Mouse (Mus musculus): ENCODE measurements around the gene Fam196b. TPM values are rescaled to one million over a fixed set of nuclear protein-coding genes. Genes with fewer than 3 reads are reported as not detected.

The Fam196b gene
- polyA plus RNA-seq, 1 experiment from 2014 or later, result 0.20 TPM

- Histone ChIP-seq H3K9ac (ENCODE audit: low read length) (no peak overlapping the region), H3K36me3 (ENCODE audit: control insufficient read depth, insufficient read depth) (no peaks in the 10 kb centered on the region), H3K27ac (ENCODE audit: low read length) (no peak overlapping the region), H3K9me3 (replicated peaks; ENCODE audit: control insufficient read depth, low read length) (no peaks in the 10 kb centered on the region), H3K4me3 (ENCODE audit: low read length) (no peak overlapping the region), H3K4me1 (ENCODE audit: control insufficient read depth, insufficient read depth, low read length) (peaks cover 8% of the 10 kb centered on the region; the same call in 1 of the 2 replicates), H3K4me2 (ENCODE audit: low read depth, low read length) (no peak overlapping the region), H3K27me3 (ENCODE audit: control insufficient read depth, insufficient read depth, low read length) (no peaks in the 10 kb centered on the region)
- WGBS, result 30% methylated on average over 4 of the region's 4 CpGs
- peak; percentile 87 for ATAC-seq (replicated peaks; ENCODE audit: extremely low read depth, insufficient read depth, low FRiP score)
These were observed 33.8 kb downstream of the Fam196b start for GRCm38 (mm10) chr11:34348287-34348918.

GRCm38 (mm10) chr11:34349453-34350056 lies 34.9 kb downstream of the Fam196b start:
- Histone ChIP-seq H3K4me1 (ENCODE audit: control insufficient read depth, insufficient read depth, low read length) (peaks cover 2% of the 10 kb centered on the region; the same call in 1 of the 2 replicates), H3K27ac (ENCODE audit: low read length) (no peak overlapping the region), H3K9me3 (replicated peaks; ENCODE audit: control insufficient read depth, low read length) (no peaks in the 10 kb centered on the region), H3K36me3 (ENCODE audit: control insufficient read depth, insufficient read depth) (no peaks in the 10 kb centered on the region), H3K27me3 (ENCODE audit: control insufficient read depth, insufficient read depth, low read length) (no peaks in the 10 kb centered on the region), H3K9ac (ENCODE audit: low read length) (no peak overlapping the region), H3K4me3 (ENCODE audit: low read length) (no peak overlapping the region), H3K4me2 (ENCODE audit: low read depth, low read length) (no peak overlapping the region)
- ATAC-seq (replicated peaks; ENCODE audit: extremely low read depth, insufficient read depth, low FRiP score), result no peak
- 82% methylated on average over 10 of the region's 10 CpGs for WGBS

GRCm38 (mm10) chr11:34355406-34355805 lies 40.8 kb downstream of the Fam196b start:
- no peak overlapping the region for H3K4me2 ChIP-seq (ENCODE audit: low read depth, low read length)

GRCm38 (mm10) chr11:34356109-34356508 lies 41.5 kb downstream of the Fam196b start:
- no peaks in the 10 kb centered on the region for H3K27me3 ChIP-seq (ENCODE audit: control insufficient read depth, insufficient read depth, low read length)
- H3K4me1 ChIP-seq (ENCODE audit: control insufficient read depth, insufficient read depth, low read length), result no peaks in the 10 kb centered on the region
- no peak overlapping the region for H3K4me2 ChIP-seq (ENCODE audit: low read depth, low read length)
- H3K27ac ChIP-seq (ENCODE audit: low read length), result no peak overlapping the region
- ATAC-seq (replicated peaks; ENCODE audit: extremely low read depth, insufficient read depth, low FRiP score), result no peak
- H3K4me3 ChIP-seq (ENCODE audit: low read length), result no peak overlapping the region
- H3K36me3 ChIP-seq (ENCODE audit: control insufficient read depth, insufficient read depth), result no peaks in the 10 kb centered on the region
- WGBS, result 50% methylated on average over 2 of the region's 2 CpGs
- no peaks in the 10 kb centered on the region for H3K9me3 ChIP-seq (replicated peaks; ENCODE audit: control insufficient read depth, low read length)
- H3K9ac ChIP-seq (ENCODE audit: low read length), result no peak overlapping the region

More at GRCm38 (mm10) chr11:34355406-34355805, 40.8 kb downstream of the Fam196b start:
- Histone ChIP-seq H3K27ac (ENCODE audit: low read length) (no peak overlapping the region), H3K9ac (ENCODE audit: low read length) (no peak overlapping the region), H3K4me3 (ENCODE audit: low read length) (no peak overlapping the region), H3K36me3 (ENCODE audit: control insufficient read depth, insufficient read depth) (no peaks in the 10 kb centered on the region), H3K4me1 (ENCODE audit: control insufficient read depth, insufficient read depth, low read length) (no peaks in the 10 kb centered on the region), H3K27me3 (ENCODE audit: control insufficient read depth, insufficient read depth, low read length) (no peaks in the 10 kb centered on the region), H3K9me3 (replicated peaks; ENCODE audit: control insufficient read depth, low read length) (no peaks in the 10 kb centered on the region)
- 63% methylated on average over 12 of the region's 12 CpGs for WGBS
- no peak for ATAC-seq (replicated peaks; ENCODE audit: extremely low read depth, insufficient read depth, low FRiP score)

- ATAC-seq (replicated peaks; ENCODE audit: extremely low read depth, insufficient read depth, low FRiP score), result no peak
- no peaks in the 10 kb centered on the region for H3K9me3 ChIP-seq (replicated peaks; ENCODE audit: control insufficient read depth, low read length)
- no peaks in the 10 kb centered on the region for H3K36me3 ChIP-seq (ENCODE audit: control insufficient read depth, insufficient read depth)
- H3K9ac ChIP-seq (ENCODE audit: low read length), result no peak overlapping the region
- H3K4me2 ChIP-seq (ENCODE audit: low read depth, low read length), result no peak overlapping the region
- H3K27me3 ChIP-seq (ENCODE audit: control insufficient read depth, insufficient read depth, low read length), result no peaks in the 10 kb centered on the region
- 67% methylated on average over 4 of the region's 4 CpGs for WGBS
- no peaks in the 10 kb centered on the region for H3K4me1 ChIP-seq (ENCODE audit: control insufficient read depth, insufficient read depth, low read length)
- H3K4me3 ChIP-seq (ENCODE audit: low read length), result no peak overlapping the region
- no peak overlapping the region for H3K27ac ChIP-seq (ENCODE audit: low read length)
These were observed 57.6 kb downstream of the Fam196b start for GRCm38 (mm10) chr11:34372224-34372623.

GRCm38 (mm10) chr11:34375557-34375956 lies 60.9 kb downstream of the Fam196b start:
- ATAC-seq (replicated peaks; ENCODE audit: extremely low read depth, insufficient read depth, low FRiP score), result no peak
- Histone ChIP-seq H3K4me2 (ENCODE audit: low read depth, low read length) (no peak overlapping the region), H3K27ac (ENCODE audit: low read length) (no peak overlapping the region), H3K27me3 (ENCODE audit: control insufficient read depth, insufficient read depth, low read length) (no peaks in the 10 kb centered on the region), H3K9me3 (replicated peaks; ENCODE audit: control insufficient read depth, low read length) (no peaks in the 10 kb centered on the region), H3K4me1 (ENCODE audit: control insufficient read depth, insufficient read depth, low read length) (no peaks in the 10 kb centered on the region), H3K4me3 (ENCODE audit: low read length) (no peak overlapping the region), H3K9ac (ENCODE audit: low read length) (no peak overlapping the region), H3K36me3 (ENCODE audit: control insufficient read depth, insufficient read depth) (no peaks in the 10 kb centered on the region)
- 48% methylated on average over 1 of the region's 1 CpGs for WGBS

GRCm38 (mm10) chr11:34377649-34378048 lies 63.0 kb downstream of the Fam196b start:
- Histone ChIP-seq H3K4me3 (ENCODE audit: low read length) (no peak overlapping the region), H3K9ac (ENCODE audit: low read length) (no peak overlapping the region), H3K36me3 (ENCODE audit: control insufficient read depth, insufficient read depth) (no peaks in the 10 kb centered on the region), H3K27me3 (ENCODE audit: control insufficient read depth, insufficient read depth, low read length) (no peaks in the 10 kb centered on the region), H3K27ac (ENCODE audit: low read length) (no peak overlapping the region), H3K4me1 (ENCODE audit: control insufficient read depth, insufficient read depth, low read length) (no peaks in the 10 kb centered on the region), H3K4me2 (ENCODE audit: low read depth, low read length) (no peak overlapping the region), H3K9me3 (replicated peaks; ENCODE audit: control insufficient read depth, low read length) (no peaks in the 10 kb centered on the region)
- ATAC-seq (replicated peaks; ENCODE audit: extremely low read depth, insufficient read depth, low FRiP score), result no peak
- WGBS, result 83% methylated on average over 6 of the region's 6 CpGs

GRCm38 (mm10) chr11:34383501-34383900 lies 68.9 kb downstream of the Fam196b start:
- Histone ChIP-seq H3K9ac (ENCODE audit: low read length) (no peak overlapping the region), H3K4me3 (ENCODE audit: low read length) (no peak overlapping the region), H3K4me2 (ENCODE audit: low read depth, low read length) (no peak overlapping the region), H3K4me1 (ENCODE audit: control insufficient read depth, insufficient read depth, low read length) (no peaks in the 10 kb centered on the region), H3K27ac (ENCODE audit: low read length) (no peak overlapping the region), H3K9me3 (replicated peaks; ENCODE audit: control insufficient read depth, low read length) (no peaks in the 10 kb centered on the region), H3K36me3 (ENCODE audit: control insufficient read depth, insufficient read depth) (no peaks in the 10 kb centered on the region), H3K27me3 (ENCODE audit: control insufficient read depth, insufficient read depth, low read length) (no peaks in the 10 kb centered on the region)
- WGBS, result 79% methylated on average over 3 of the region's 3 CpGs
- no peak for ATAC-seq (replicated peaks; ENCODE audit: extremely low read depth, insufficient read depth, low FRiP score)

- no peak for ATAC-seq (replicated peaks; ENCODE audit: extremely low read depth, insufficient read depth, low FRiP score)
- no peaks in the 10 kb centered on the region for H3K4me1 ChIP-seq (ENCODE audit: control insufficient read depth, insufficient read depth, low read length)
- WGBS, result 62% methylated on average over 4 of the region's 4 CpGs
- no peak overlapping the region for H3K4me3 ChIP-seq (ENCODE audit: low read length)
- no peak overlapping the region for H3K4me2 ChIP-seq (ENCODE audit: low read depth, low read length)
- H3K27me3 ChIP-seq (ENCODE audit: control insufficient read depth, insufficient read depth, low read length), result no peaks in the 10 kb centered on the region
- H3K9me3 ChIP-seq (replicated peaks; ENCODE audit: control insufficient read depth, low read length), result no peaks in the 10 kb centered on the region
- H3K9ac ChIP-seq (ENCODE audit: low read length), result no peak overlapping the region
- no peaks in the 10 kb centered on the region for H3K36me3 ChIP-seq (ENCODE audit: control insufficient read depth, insufficient read depth)
- no peak overlapping the region for H3K27ac ChIP-seq (ENCODE audit: low read length)
These were observed 69.6 kb downstream of the Fam196b start for GRCm38 (mm10) chr11:34384178-34384577.
